Mouse (Mus musculus) brain, embryonic 14.5 days (tissue): Measurements from ENCODE around the gene Dhx30.

Experiments
- CTCF ChIP-seq: fragments of 200-500 bp; IDR thresholded peaks from 2 replicates; pipeline ENCODE4 v1.5.1; 2012; ENCODE audit warnings: inconsistent platforms, mild to moderate bottlenecking, moderate library complexity, borderline replicate concordance; ENCODE audit not compliant: insufficient read depth, insufficient read length; ENCODE audit errors: extremely low read depth
- POLR2A ChIP-seq: fragments of 200-500 bp; IDR thresholded peaks from 2 replicates; pipeline ENCODE4 v1.6.1; 2012; ENCODE audit warnings: mild to moderate bottlenecking, inconsistent platforms, borderline replicate concordance; ENCODE audit not compliant: poor library complexity, insufficient read depth, insufficient read length, severe bottlenecking; ENCODE audit errors: extremely low read depth

GRCm38 (mm10) chr9:110051184-110051583 lies 66.4 kb downstream of the Dhx30 start:
- TF ChIP-seq POLR2A (no peak), CTCF (no peak)
